Mouse (Mus musculus): ENCODE measurements around the gene Cks2. TPM values are rescaled to one million over a fixed set of nuclear protein-coding genes. Genes with fewer than 3 reads are reported as not detected.

Cks2 gene
- polyA plus RNA-seq, 1 experiment from 2014 or later: 253 TPM

DNA sequence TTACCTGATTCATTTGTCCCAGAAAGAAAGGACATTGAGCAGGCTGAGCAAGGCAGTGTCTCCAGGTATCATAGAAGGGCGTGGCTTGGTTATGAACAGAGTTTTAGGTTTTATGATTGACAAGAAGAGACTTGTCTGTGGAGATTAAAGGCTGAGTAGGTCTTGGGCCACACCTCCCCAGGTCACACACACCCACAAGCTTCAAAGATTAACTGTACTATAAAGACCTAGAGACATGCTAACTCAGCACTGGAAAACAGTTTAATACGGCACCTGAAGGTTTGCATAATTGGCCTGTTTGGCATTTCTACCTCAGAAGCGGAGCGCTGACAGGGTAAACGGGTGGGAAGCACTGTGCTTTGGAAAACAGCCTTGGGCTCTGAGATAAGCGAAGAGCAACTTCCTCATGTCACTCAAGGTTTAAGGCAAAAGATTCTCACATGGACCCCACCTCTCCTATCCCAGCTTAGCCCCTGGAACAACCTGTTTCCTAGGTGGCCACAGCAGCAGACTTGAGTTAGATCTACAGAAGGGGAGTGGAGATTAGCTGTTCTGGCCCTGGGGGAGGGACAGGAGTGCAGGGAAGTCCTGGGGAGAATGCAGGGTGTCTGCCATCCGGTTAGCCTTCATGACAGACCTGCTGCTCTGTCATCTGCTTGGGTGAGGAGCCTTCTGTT, 40.4 kb downstream of the Cks2 start:
- Histone ChIP-seq H3K4me2 (ENCODE audit: low read length) (no peak overlapping the region), H3K27me3 (ENCODE audit: insufficient read depth, low read length) (no peaks in the 10 kb centered on the region), H3K9me3 (replicated peaks; ENCODE audit: low read length) (no peaks in the 10 kb centered on the region), H3K4me3 (replicated peaks; ENCODE audit: low read depth, low read length) (no peak overlapping the region), H3K4me1 (replicated peaks; ENCODE audit: insufficient read depth, low read length) (no peaks in the 10 kb centered on the region), H3K27ac (no peak overlapping the region), H3K36me3 (ENCODE audit: insufficient read depth, low read length) (peaks cover 63% of the 10 kb centered on the region), H3K9ac (ENCODE audit: low read depth, low read length) (no peak overlapping the region)
- ATAC-seq (replicated peaks; ENCODE audit: low FRiP score, low read depth) (peak; percentile 45; the same call in 1 of the 2 replicates), DNase-seq (ENCODE audit: low spot score) (no peak)
- no peak for TF ChIP-seq CTCF (IDR thresholded peaks at IDR 0.05; ENCODE audit: low read depth)
- 83% methylated on average over 7 of the region's 7 CpGs for WGBS

- DNase-seq (ENCODE audit: low spot score) (no peak), ATAC-seq (replicated peaks; ENCODE audit: low FRiP score, low read depth) (no peak)
- WGBS: 92% methylated on average over 5 of the region's 5 CpGs
Observed at GRCm38 (mm10) chr13:51686966-51687365, 41.9 kb downstream of the Cks2 start.

DNA sequence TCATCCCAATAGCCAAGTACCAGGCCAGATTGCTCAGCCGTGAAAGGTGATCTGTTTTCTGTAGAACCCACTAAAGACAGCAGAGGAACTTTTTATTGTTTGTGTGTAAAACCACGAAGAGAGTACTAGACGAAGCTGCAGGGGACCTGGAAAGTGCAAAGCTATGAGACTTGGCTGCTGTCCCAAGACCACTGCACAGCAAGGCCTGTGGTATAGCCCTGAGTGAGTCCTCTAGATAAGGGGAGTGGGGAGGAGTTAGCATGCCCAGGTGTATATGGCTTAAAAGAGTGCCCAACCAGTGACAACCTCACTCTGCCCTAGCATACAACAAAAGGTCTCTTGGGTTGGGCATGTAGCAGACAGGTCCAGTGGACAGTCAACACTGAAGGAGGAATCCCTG, 43.7 kb downstream of the Cks2 start:
- DNase-seq (ENCODE audit: low spot score) (no peak), ATAC-seq (replicated peaks; ENCODE audit: low FRiP score, low read depth) (no peak)
- 52% methylated on average over 3 of the region's 3 CpGs for WGBS
- H3K36me3 ChIP-seq (ENCODE audit: insufficient read depth, low read length): peaks cover 34% of the 10 kb centered on the region
- no peak overlapping the region for H3K9ac ChIP-seq (ENCODE audit: low read depth, low read length)
- H3K27me3 ChIP-seq (ENCODE audit: insufficient read depth, low read length): no peaks in the 10 kb centered on the region
- no peak overlapping the region for H3K4me2 ChIP-seq (ENCODE audit: low read length)
- H3K4me1 ChIP-seq (replicated peaks; ENCODE audit: insufficient read depth, low read length): no peaks in the 10 kb centered on the region
- H3K27ac ChIP-seq: no peak overlapping the region
- H3K4me3 ChIP-seq (replicated peaks; ENCODE audit: low read depth, low read length): no peak overlapping the region
- TF ChIP-seq CTCF (IDR thresholded peaks at IDR 0.05; ENCODE audit: low read depth): no peak
- no peaks in the 10 kb centered on the region for H3K9me3 ChIP-seq (replicated peaks; ENCODE audit: low read length)

More at GRCm38 (mm10) chr13:51686966-51687365, 41.9 kb downstream of the Cks2 start:
- H3K27me3 ChIP-seq (ENCODE audit: insufficient read depth, low read length): no peaks in the 10 kb centered on the region
- no peak overlapping the region for H3K4me3 ChIP-seq (replicated peaks; ENCODE audit: low read depth, low read length)
- no peak for TF ChIP-seq CTCF (IDR thresholded peaks at IDR 0.05; ENCODE audit: low read depth)
- H3K9me3 ChIP-seq (replicated peaks; ENCODE audit: low read length): no peaks in the 10 kb centered on the region
- H3K9ac ChIP-seq (ENCODE audit: low read depth, low read length): no peak overlapping the region
- H3K27ac ChIP-seq: no peak overlapping the region
- H3K4me1 ChIP-seq (replicated peaks; ENCODE audit: insufficient read depth, low read length): no peaks in the 10 kb centered on the region
- no peak overlapping the region for H3K4me2 ChIP-seq (ENCODE audit: low read length)
- peaks cover 48% of the 10 kb centered on the region for H3K36me3 ChIP-seq (ENCODE audit: insufficient read depth, low read length)

- Histone ChIP-seq H3K4me3 (replicated peaks; ENCODE audit: low read depth, low read length) (no peak overlapping the region), H3K27me3 (ENCODE audit: insufficient read depth, low read length) (no peaks in the 10 kb centered on the region), H3K36me3 (ENCODE audit: insufficient read depth, low read length) (no peaks in the 10 kb centered on the region), H3K27ac (no peak overlapping the region), H3K9ac (ENCODE audit: low read depth, low read length) (no peak overlapping the region), H3K4me2 (ENCODE audit: low read length) (no peak overlapping the region), H3K4me1 (replicated peaks; ENCODE audit: insufficient read depth, low read length) (no peaks in the 10 kb centered on the region), H3K9me3 (replicated peaks; ENCODE audit: low read length) (no peaks in the 10 kb centered on the region)
- ATAC-seq (replicated peaks; ENCODE audit: low FRiP score, low read depth) (no peak), DNase-seq (ENCODE audit: low spot score) (no peak)
- no peak for TF ChIP-seq CTCF (IDR thresholded peaks at IDR 0.05; ENCODE audit: low read depth)
Observed at GRCm38 (mm10) chr13:51696481-51696880, 51.4 kb downstream of the Cks2 start.

GRCm38 (mm10) chr13:51697455-51697854, 52.4 kb downstream of the Cks2 start:
- 80% methylated on average over 6 of the region's 6 CpGs for WGBS
- DNase-seq (ENCODE audit: low spot score): no peak
- H3K9me3 ChIP-seq (replicated peaks; ENCODE audit: low read length): no peaks in the 10 kb centered on the region
- H3K4me2 ChIP-seq (ENCODE audit: low read length): no peak overlapping the region
- H3K9ac ChIP-seq (ENCODE audit: low read depth, low read length): no peak overlapping the region
- no peak overlapping the region for H3K4me3 ChIP-seq (replicated peaks; ENCODE audit: low read depth, low read length)
- H3K36me3 ChIP-seq (ENCODE audit: insufficient read depth, low read length): no peaks in the 10 kb centered on the region
- no peaks in the 10 kb centered on the region for H3K27me3 ChIP-seq (ENCODE audit: insufficient read depth, low read length)
- no peak for ATAC-seq (replicated peaks; ENCODE audit: low FRiP score, low read depth)
- no peaks in the 10 kb centered on the region for H3K4me1 ChIP-seq (replicated peaks; ENCODE audit: insufficient read depth, low read length)
- no peak overlapping the region for H3K27ac ChIP-seq
- no peak for TF ChIP-seq CTCF (IDR thresholded peaks at IDR 0.05; ENCODE audit: low read depth)

GRCm38 (mm10) chr13:51697897-51698296, 52.9 kb downstream of the Cks2 start:
- WGBS: 58% methylated on average over 4 of the region's 4 CpGs
- no peak overlapping the region for H3K9ac ChIP-seq (ENCODE audit: low read depth, low read length)
- TF ChIP-seq CTCF (IDR thresholded peaks at IDR 0.05; ENCODE audit: low read depth): no peak

GRCm38 (mm10) chr13:51698318-51698717, 53.3 kb downstream of the Cks2 start:
- whole genome bisulfite sequencing: 86% methylated on average over 3 of the region's 3 CpGs
- no peaks in the 10 kb centered on the region for H3K9me3 ChIP-seq (replicated peaks; ENCODE audit: low read length)
- no peak overlapping the region for H3K9ac ChIP-seq (ENCODE audit: low read depth, low read length)
- DNase-seq (ENCODE audit: low spot score) (no peak), ATAC-seq (replicated peaks; ENCODE audit: low FRiP score, low read depth) (no peak)
- 0 out of 2 replicates have a peak, but pooled peaks cover 7% of the 10 kb centered on the region for H3K36me3 ChIP-seq (ENCODE audit: insufficient read depth, low read length)
- no peak overlapping the region for H3K4me2 ChIP-seq (ENCODE audit: low read length)
- no peaks in the 10 kb centered on the region for H3K27me3 ChIP-seq (ENCODE audit: insufficient read depth, low read length)
- no peak overlapping the region for H3K4me3 ChIP-seq (replicated peaks; ENCODE audit: low read depth, low read length)
- no peaks in the 10 kb centered on the region for H3K4me1 ChIP-seq (replicated peaks; ENCODE audit: insufficient read depth, low read length)
- H3K27ac ChIP-seq: no peak overlapping the region
- TF ChIP-seq CTCF (IDR thresholded peaks at IDR 0.05; ENCODE audit: low read depth): no peak

More at GRCm38 (mm10) chr13:51697897-51698296, 52.9 kb downstream of the Cks2 start:
- H3K27me3 ChIP-seq (ENCODE audit: insufficient read depth, low read length): no peaks in the 10 kb centered on the region
- H3K36me3 ChIP-seq (ENCODE audit: insufficient read depth, low read length): 0 out of 2 replicates have a peak, but pooled peaks cover 3% of the 10 kb centered on the region
- no peaks in the 10 kb centered on the region for H3K4me1 ChIP-seq (replicated peaks; ENCODE audit: insufficient read depth, low read length)
- H3K4me2 ChIP-seq (ENCODE audit: low read length): no peak overlapping the region
- no peak overlapping the region for H3K27ac ChIP-seq
- H3K9me3 ChIP-seq (replicated peaks; ENCODE audit: low read length): no peaks in the 10 kb centered on the region
- no peak overlapping the region for H3K4me3 ChIP-seq (replicated peaks; ENCODE audit: low read depth, low read length)
- no peak for ATAC-seq (replicated peaks; ENCODE audit: low FRiP score, low read depth)
- DNase-seq (ENCODE audit: low spot score): no peak

Other genes starting within 250 kb of the Cks2 start
- gene S1pr3, start 236.6 kb upstream of the Cks2 start, polyA plus RNA-seq (2015; fragmentation: Nextera tagmentation; extraction: Ambion mirVana): 36.7 and 37.5 TPM in 2 replicates
- 0.34 TPM in 2 replicates for gene Shc3, start 75.8 kb upstream of the Cks2 start, polyA plus RNA-seq (2015; fragmentation: Nextera tagmentation; extraction: Ambion mirVana)
- gene Secisbp2, start 6.5 kb downstream of the Cks2 start, polyA plus RNA-seq (2015; fragmentation: Nextera tagmentation; extraction: Ambion mirVana): 34.9 and 36.5 TPM in 2 replicates
- gene Sema4d, start 148.5 kb downstream of the Cks2 start, polyA plus RNA-seq (2015; fragmentation: Nextera tagmentation; extraction: Ambion mirVana): 23.8 and 24.6 TPM in 2 replicates
- 58.0 and 60.1 TPM in 2 replicates for gene Gadd45g, start 201.4 kb downstream of the Cks2 start, polyA plus RNA-seq (2015; fragmentation: Nextera tagmentation; extraction: Ambion mirVana)